Mouse (Mus musculus): ENCODE data around the gene Zbtb16. TPM values are rescaled to one million over a fixed set of nuclear protein-coding genes. Genes with fewer than 3 reads are reported as not detected.

Zbtb16 gene
- polyA plus RNA-seq, 1 experiment from 2014 or later: 6.1 TPM

DNA sequence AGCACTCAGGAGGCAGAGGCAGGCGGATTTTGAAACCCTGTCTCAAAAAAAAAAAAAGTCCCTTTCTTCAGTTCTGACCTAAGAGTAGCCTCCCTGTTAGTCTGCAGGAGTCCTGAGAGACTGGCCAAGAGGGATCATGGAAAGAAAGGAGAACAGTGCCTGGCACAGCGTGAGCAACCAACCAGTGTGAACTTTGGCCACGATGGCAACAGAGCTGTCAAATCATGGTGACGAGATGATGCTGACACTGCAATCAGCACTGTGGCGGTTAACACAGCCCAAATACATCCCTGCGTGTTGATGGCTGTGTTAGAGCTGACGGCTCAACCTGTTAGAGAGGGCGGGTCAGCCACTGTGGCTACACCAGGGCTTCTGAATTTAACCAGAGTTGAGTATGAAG lies 119.5 kb downstream of the Zbtb16 start:
- Histone ChIP-seq H3K4me1 (replicated peaks; ENCODE audit: control insufficient read depth, insufficient read depth, low read length) (peaks cover 2% of the 10 kb centered on the region), H3K27me3 (replicated peaks; ENCODE audit: control insufficient read depth, insufficient read depth, low read length) (0 out of 2 replicates have a peak, but pooled peaks cover 3% of the 10 kb centered on the region), H3K4me3 (replicated peaks; ENCODE audit: low read length) (no peak overlapping the region), H3K27ac (ENCODE audit: low read length) (no peak overlapping the region), H3K36me3 (ENCODE audit: control insufficient read depth, insufficient read depth) (no peaks in the 10 kb centered on the region), H3K9ac (replicated peaks; ENCODE audit: low read depth, low read length) (no peak overlapping the region), H3K4me2 (ENCODE audit: low read length) (no peak overlapping the region), H3K9me3 (ENCODE audit: control insufficient read depth, low read length) (no peaks in the 10 kb centered on the region)
- no peak for ATAC-seq
- WGBS: 89% methylated on average over 8 of the region's 8 CpGs

DNA sequence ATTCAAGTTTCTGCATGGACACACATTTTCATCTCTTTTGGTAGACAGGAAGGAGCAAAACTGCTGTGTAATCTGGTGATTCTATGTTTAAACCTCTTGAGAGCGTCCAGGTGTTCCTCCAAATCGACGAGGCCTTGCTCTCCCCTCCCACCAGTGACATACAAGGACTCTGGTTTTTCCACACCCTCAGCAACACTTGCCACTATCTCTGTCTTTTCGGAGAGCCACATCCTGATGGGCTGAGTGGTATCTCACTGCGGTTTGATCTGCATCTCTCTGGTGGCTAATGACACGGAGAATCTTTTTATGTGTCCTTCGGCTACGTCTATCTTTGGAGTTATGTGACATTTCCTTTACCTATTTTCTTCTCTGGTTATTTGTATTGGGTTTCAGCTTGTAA lies 121.0 kb downstream of the Zbtb16 start:
- Histone ChIP-seq H3K4me1 (replicated peaks; ENCODE audit: control insufficient read depth, insufficient read depth, low read length) (peaks cover 8% of the 10 kb centered on the region), H3K4me3 (replicated peaks; ENCODE audit: low read length) (no peak overlapping the region), H3K4me2 (ENCODE audit: low read length) (no peak overlapping the region), H3K27ac (ENCODE audit: low read length) (no peak overlapping the region), H3K9me3 (ENCODE audit: control insufficient read depth, low read length) (no peaks in the 10 kb centered on the region), H3K36me3 (ENCODE audit: control insufficient read depth, insufficient read depth) (no peaks in the 10 kb centered on the region), H3K9ac (replicated peaks; ENCODE audit: low read depth, low read length) (no peak overlapping the region), H3K27me3 (replicated peaks; ENCODE audit: control insufficient read depth, insufficient read depth, low read length) (0 out of 2 replicates have a peak, but pooled peaks cover 3% of the 10 kb centered on the region)
- 93% methylated on average over 8 of the region's 8 CpGs for WGBS
- no peak for ATAC-seq

DNA sequence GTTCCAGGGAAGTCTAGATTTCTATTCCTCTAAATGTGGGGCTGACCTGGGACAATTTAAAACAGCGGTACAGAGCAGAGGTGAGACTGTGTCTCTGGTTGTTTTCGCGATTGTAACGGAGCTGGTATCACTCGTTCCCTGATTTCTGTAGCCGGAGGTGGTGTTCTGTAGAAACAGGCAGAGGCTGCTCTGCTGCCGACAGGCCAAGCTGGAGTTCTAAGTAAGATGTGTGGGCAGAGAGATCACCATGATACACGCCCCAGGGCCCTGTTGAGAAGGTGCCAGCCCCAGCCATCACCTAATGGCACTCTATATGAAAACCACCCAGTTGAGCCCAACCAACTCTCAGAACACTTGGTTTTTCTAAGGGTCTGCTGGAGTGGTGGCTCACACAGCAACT lies 122.2 kb downstream of the Zbtb16 start:
- no peak overlapping the region for H3K27ac ChIP-seq (ENCODE audit: low read length)
- WGBS: 96% methylated on average over 8 of the region's 8 CpGs
- H3K9me3 ChIP-seq (ENCODE audit: control insufficient read depth, low read length): no peaks in the 10 kb centered on the region

DNA sequence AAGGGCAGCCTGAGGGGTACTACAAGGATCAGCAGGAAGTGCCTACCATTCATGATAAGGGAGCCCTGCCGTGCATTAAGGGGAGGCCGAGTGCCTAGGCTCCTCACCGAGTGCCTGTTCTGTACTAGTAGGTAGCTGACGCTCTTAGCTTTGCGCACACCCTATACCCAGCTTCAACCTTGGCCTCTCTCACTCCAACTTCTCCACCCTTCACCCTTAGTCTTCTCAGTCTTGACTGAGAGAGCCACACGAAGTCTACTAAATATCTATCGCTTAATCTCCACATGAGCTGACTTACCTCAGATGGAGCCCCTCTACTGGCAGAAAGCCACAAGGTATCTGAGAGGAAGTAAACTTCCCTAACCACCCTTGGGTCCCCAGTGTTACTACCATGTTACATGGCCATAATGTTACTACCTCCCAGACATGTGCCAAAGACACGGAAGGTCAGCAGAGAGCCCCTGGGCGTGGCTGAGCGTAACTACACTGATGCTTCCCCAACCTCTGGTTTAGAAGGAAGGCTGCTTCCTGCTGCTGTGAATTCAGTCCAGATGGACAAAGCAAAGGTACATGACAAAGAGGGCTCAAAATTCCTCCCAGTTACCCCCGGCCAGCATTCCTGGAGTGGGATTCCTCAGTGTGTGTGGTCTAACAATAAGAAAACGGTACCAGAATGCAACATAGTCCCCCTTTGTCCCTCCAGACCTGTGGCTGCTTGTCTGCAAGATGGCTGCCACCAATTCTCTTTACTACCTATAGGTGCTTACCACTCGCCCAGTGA lies 122.8 kb downstream of the Zbtb16 start:
- WGBS: 88% methylated on average over 13 of the region's 13 CpGs
- H3K9me3 ChIP-seq (ENCODE audit: control insufficient read depth, low read length): no peaks in the 10 kb centered on the region
- no peaks in the 10 kb centered on the region for H3K36me3 ChIP-seq (ENCODE audit: control insufficient read depth, insufficient read depth)
- no peak overlapping the region for H3K4me2 ChIP-seq (ENCODE audit: low read length)
- no peak for ATAC-seq
- H3K27ac ChIP-seq (ENCODE audit: low read length): no peak overlapping the region
- no peak overlapping the region for H3K9ac ChIP-seq (replicated peaks; ENCODE audit: low read depth, low read length)
- no peak overlapping the region for H3K4me3 ChIP-seq (replicated peaks; ENCODE audit: low read length)
- peaks cover 8% of the 10 kb centered on the region for H3K4me1 ChIP-seq (replicated peaks; ENCODE audit: control insufficient read depth, insufficient read depth, low read length)
- H3K27me3 ChIP-seq (replicated peaks; ENCODE audit: control insufficient read depth, insufficient read depth, low read length): 0 out of 2 replicates have a peak, but pooled peaks cover 3% of the 10 kb centered on the region

More for the DNA sequence above, 122.2 kb downstream of the Zbtb16 start:
- Histone ChIP-seq H3K4me3 (replicated peaks; ENCODE audit: low read length) (no peak overlapping the region), H3K4me1 (replicated peaks; ENCODE audit: control insufficient read depth, insufficient read depth, low read length) (peaks cover 8% of the 10 kb centered on the region), H3K36me3 (ENCODE audit: control insufficient read depth, insufficient read depth) (no peaks in the 10 kb centered on the region), H3K27me3 (replicated peaks; ENCODE audit: control insufficient read depth, insufficient read depth, low read length) (0 out of 2 replicates have a peak, but pooled peaks cover 3% of the 10 kb centered on the region), H3K4me2 (ENCODE audit: low read length) (no peak overlapping the region), H3K9ac (replicated peaks; ENCODE audit: low read depth, low read length) (no peak overlapping the region)
- ATAC-seq: no peak

DNA sequence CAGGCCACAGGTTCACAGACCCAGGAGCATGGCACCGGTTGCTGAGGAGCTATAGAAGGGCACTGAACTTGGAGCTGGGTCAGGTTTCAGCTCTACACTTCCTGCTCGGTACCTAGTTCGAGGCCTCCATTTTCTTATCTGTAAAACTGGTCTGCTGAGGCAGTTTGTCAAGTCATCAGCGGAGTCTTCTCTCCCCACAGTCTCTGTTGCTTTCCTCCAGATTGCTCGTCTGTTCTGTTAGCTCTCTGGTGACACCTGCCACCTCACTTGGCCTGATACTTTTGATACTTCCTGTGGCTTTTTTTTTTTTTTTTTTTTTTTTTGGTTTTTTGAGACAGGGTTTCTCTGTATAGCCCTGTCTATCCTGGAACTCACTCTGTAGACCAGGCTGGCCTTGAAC lies 124.2 kb downstream of the Zbtb16 start:
- Histone ChIP-seq H3K27me3 (replicated peaks; ENCODE audit: control insufficient read depth, insufficient read depth, low read length) (0 out of 2 replicates have a peak, but pooled peaks cover 3% of the 10 kb centered on the region), H3K36me3 (ENCODE audit: control insufficient read depth, insufficient read depth) (no peaks in the 10 kb centered on the region), H3K9me3 (ENCODE audit: control insufficient read depth, low read length) (no peaks in the 10 kb centered on the region), H3K4me2 (ENCODE audit: low read length) (no peak overlapping the region), H3K4me3 (replicated peaks; ENCODE audit: low read length) (no peak overlapping the region), H3K4me1 (replicated peaks; ENCODE audit: control insufficient read depth, insufficient read depth, low read length) (peaks cover 8% of the 10 kb centered on the region), H3K27ac (ENCODE audit: low read length) (no peak overlapping the region), H3K9ac (replicated peaks; ENCODE audit: low read depth, low read length) (no peak overlapping the region)
- 83% methylated on average over 5 of the region's 5 CpGs for WGBS
- no peak for ATAC-seq

DNA sequence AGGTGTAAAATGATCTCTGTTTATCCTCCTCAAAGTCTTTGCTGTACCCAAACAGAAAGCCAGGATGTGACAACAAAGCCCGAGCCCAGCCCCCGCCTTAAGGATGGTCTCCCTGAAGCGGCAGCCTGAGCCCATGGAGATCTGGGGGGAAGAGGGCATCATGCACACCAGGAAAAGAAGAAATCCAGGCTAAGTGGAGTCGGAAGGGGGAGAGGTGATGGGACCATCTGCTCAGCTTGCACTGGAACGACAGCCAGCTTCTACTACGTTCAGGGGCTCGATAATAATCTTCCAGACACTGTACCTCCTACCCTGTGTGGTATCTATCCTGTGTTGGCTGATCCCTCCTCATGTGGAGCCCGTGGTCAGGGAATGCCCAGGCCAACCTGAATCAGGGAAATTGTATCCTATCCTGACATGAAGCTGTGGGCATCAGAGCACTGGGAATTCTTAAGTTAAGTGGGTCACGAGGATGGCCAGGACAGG lies 124.7 kb downstream of the Zbtb16 start:
- no peak overlapping the region for H3K27ac ChIP-seq (ENCODE audit: low read length)
- 0 out of 2 replicates have a peak overlapping the region, but pooled peaks have one; percentile 20 for H3K9ac ChIP-seq (replicated peaks; ENCODE audit: low read depth, low read length)
- peak; percentile 33 for ATAC-seq

DNA sequence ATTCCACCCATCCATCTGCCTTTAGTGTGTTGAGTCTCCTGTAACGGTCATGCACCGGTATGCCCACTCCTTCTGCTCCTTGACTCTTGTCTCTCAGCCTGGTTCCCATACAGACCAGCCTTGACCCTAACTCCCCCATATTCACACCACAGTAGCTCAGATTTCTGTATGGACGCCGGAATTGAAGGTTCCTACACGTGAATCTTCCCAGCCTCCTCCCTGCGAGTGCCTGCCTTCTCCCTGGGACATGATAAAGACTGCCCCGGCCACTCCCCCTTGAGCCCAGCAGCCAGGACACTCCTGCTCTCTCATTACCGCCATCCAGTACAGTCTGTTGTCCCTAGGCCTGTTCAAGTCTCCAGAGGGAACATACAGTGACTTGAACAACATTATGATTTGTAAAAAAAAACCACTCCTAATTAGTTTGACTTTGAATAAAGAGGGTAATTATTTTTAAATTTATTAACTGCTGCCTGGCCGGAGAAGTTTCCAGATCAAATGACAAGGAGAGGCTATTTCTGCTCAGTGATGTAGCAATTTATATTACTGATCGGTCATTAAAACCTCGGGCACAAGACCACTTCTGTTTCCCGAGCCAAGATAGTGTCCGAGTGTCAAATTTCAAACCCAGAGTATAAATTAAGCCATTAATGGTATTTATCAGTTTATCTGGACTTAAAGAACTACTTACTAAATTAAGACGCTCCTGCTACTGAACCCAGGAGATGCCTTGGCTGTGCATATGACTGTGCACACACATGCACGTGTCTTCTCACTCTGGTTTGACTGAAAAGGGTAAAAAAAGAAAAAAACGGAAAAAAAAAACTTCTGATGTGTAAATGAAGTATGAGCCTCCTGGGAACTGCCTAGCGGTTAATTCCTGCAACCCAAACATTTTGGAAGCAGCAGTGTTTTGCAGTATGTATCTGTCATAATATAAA lies 125.4 kb downstream of the Zbtb16 start:
- Histone ChIP-seq H3K4me2 (ENCODE audit: low read length) (no peak overlapping the region), H3K9me3 (ENCODE audit: control insufficient read depth, low read length) (no peaks in the 10 kb centered on the region), H3K4me3 (replicated peaks; ENCODE audit: low read length) (no peak overlapping the region), H3K27ac (ENCODE audit: low read length) (no peak overlapping the region), H3K27me3 (replicated peaks; ENCODE audit: control insufficient read depth, insufficient read depth, low read length) (0 out of 2 replicates have a peak, but pooled peaks cover 3% of the 10 kb centered on the region), H3K9ac (replicated peaks; ENCODE audit: low read depth, low read length) (no peak overlapping the region), H3K4me1 (replicated peaks; ENCODE audit: control insufficient read depth, insufficient read depth, low read length) (peaks cover 8% of the 10 kb centered on the region), H3K36me3 (ENCODE audit: control insufficient read depth, insufficient read depth) (no peaks in the 10 kb centered on the region)
- 36% methylated on average over 17 of the region's 17 CpGs for WGBS
- ATAC-seq: peak; percentile 23; the same call in 1 of the 2 replicates

More for the DNA sequence above, 124.7 kb downstream of the Zbtb16 start:
- Histone ChIP-seq H3K4me1 (replicated peaks; ENCODE audit: control insufficient read depth, insufficient read depth, low read length) (peaks cover 8% of the 10 kb centered on the region), H3K36me3 (ENCODE audit: control insufficient read depth, insufficient read depth) (no peaks in the 10 kb centered on the region), H3K9me3 (ENCODE audit: control insufficient read depth, low read length) (no peaks in the 10 kb centered on the region), H3K4me2 (ENCODE audit: low read length) (no peak overlapping the region), H3K27me3 (replicated peaks; ENCODE audit: control insufficient read depth, insufficient read depth, low read length) (0 out of 2 replicates have a peak, but pooled peaks cover 3% of the 10 kb centered on the region), H3K4me3 (replicated peaks; ENCODE audit: low read length) (no peak overlapping the region)
- WGBS: 39% methylated on average over 9 of the region's 9 CpGs

DNA sequence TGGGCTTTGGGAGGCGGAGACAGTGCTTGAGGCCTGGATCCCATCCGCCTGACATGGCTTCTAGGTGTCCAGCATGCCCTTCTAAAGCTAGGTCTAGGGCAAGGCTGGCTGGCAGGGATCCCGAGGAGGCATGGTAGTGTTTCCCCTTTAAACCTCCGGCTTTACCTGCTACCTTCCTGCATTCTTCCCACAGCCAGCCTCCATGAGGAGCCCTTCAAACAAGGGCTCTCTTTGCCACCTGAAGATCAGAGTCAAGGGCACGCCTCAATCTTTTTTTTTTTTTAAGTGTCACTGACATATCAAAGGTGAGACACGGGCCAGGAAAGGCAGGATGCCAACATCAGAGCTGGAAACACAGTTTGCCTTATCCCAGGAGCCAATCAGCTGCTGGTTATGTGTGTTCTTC lies 128.2 kb downstream of the Zbtb16 start:
- Histone ChIP-seq H3K36me3 (ENCODE audit: control insufficient read depth, insufficient read depth) (no peaks in the 10 kb centered on the region), H3K9ac (replicated peaks; ENCODE audit: low read depth, low read length) (no peak overlapping the region), H3K4me1 (replicated peaks; ENCODE audit: control insufficient read depth, insufficient read depth, low read length) (peaks cover 8% of the 10 kb centered on the region), H3K4me3 (replicated peaks; ENCODE audit: low read length) (no peak overlapping the region), H3K27ac (ENCODE audit: low read length) (no peak overlapping the region), H3K4me2 (ENCODE audit: low read length) (no peak overlapping the region), H3K27me3 (replicated peaks; ENCODE audit: control insufficient read depth, insufficient read depth, low read length) (0 out of 2 replicates have a peak, but pooled peaks cover 2% of the 10 kb centered on the region), H3K9me3 (ENCODE audit: control insufficient read depth, low read length) (no peaks in the 10 kb centered on the region)
- WGBS: 89% methylated on average over 6 of the region's 6 CpGs
- ATAC-seq: no peak
